In the genomic region with DNA sequence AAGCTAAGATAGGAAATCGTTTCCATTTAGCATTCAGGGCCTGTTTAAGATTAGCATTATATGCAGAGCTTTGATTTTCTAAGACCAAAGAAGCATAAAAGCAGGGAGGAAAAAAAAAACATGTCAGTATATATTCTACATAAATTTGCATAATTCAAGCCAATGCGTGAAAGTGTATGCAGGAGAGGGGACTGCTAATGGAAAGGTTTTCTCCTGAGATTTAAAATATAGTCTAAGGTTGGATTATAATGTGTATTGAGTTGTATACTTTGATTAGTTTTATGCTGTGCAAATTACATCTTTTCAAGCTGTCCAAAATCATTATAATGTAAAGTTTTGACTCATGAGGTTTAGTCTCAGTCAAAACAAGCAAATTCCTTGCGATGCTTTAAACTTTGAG, we compare ENCODE assay signal across 24 mouse cellular contexts. TPM values are rescaled to one million over a fixed set of nuclear protein-coding genes. Genes with fewer than 3 reads are reported as not detected.
DNase-seq lines count a peak whose midpoint lies in the region; ATAC-seq and TF ChIP-seq lines count a peak whose summit lies in the region.
"Had no signal": no experiment of that assay in that cellular context is flagged by ENCODE, and none has a peak within 500 bp of the region (broad histone marks: within the 10 kb centered on the region; RNA-seq: fewer than 3 reads in every experiment).

No protein-coding gene starts in this region.

- H3K9ac ChIP-seq in forebrain, embryonic 13.5 days: no peak overlapping the region
- no peak overlapping the region for H3K9ac ChIP-seq in forebrain, postnatal 0 days
- H3K9ac ChIP-seq in forebrain, embryonic 15.5 days (replicated peaks): no peak overlapping the region
- H3K9ac ChIP-seq in forebrain, embryonic 12.5 days: no peak overlapping the region
- no peak overlapping the region for H3K9ac ChIP-seq in midbrain, embryonic 16.5 days (ENCODE audit: low read depth, low read length)
- H3K9ac ChIP-seq in midbrain, embryonic 11.5 days (ENCODE audit: low read length): no peak overlapping the region
- H3K9ac ChIP-seq: embryonic facial prominence, embryonic 12.5 days had no signal

- H3K27ac ChIP-seq in forebrain, embryonic 13.5 days: no peak overlapping the region
- H3K27ac ChIP-seq in forebrain, postnatal 0 days (ENCODE audit: low read depth, low read length): no peak overlapping the region
- H3K27ac ChIP-seq in forebrain, embryonic 15.5 days (replicated peaks): no peak overlapping the region
- no peak overlapping the region for H3K27ac ChIP-seq in forebrain, embryonic 12.5 days
- H3K27ac ChIP-seq in midbrain, embryonic 16.5 days (ENCODE audit: low read length): no peak overlapping the region
- H3K27ac ChIP-seq in midbrain, embryonic 11.5 days (ENCODE audit: low read depth, low read length): no peak overlapping the region
- H3K27ac ChIP-seq: embryonic facial prominence, embryonic 10.5 days; embryonic facial prominence, embryonic 12.5 days had no signal

- ATAC-seq in forebrain, embryonic 13.5 days: 0 out of 2 replicates have a peak, but pooled peaks have one; percentile 55
- no peak for ATAC-seq in forebrain, postnatal 0 days
- ATAC-seq in forebrain, embryonic 15.5 days (replicated peaks): peak; percentile 38; the same call in 1 of the 2 replicates
- no peak for ATAC-seq in forebrain, embryonic 12.5 days (ENCODE audit: low FRiP score)
- ATAC-seq in frontal cortex, adult (ENCODE audit: low TSS enrichment): peak; percentile 41; the same call in 1 of the 2 replicates
- peak; percentile 58; the same call in 1 of the 2 replicates for ATAC-seq in midbrain, embryonic 16.5 days
- no peak for ATAC-seq in midbrain, embryonic 11.5 days (ENCODE audit: low FRiP score)
- ATAC-seq: activated CD4-positive, CD25-positive, alpha-beta regulatory T cell, adult 4 months; CD4-positive, CD25-positive, alpha-beta regulatory T cell, adult 4 months; Patski had no signal

- DNase-seq in forebrain, postnatal 0 days: no peak
- no peak for DNase-seq in frontal cortex, postnatal 36 days (ENCODE audit: low spot score in 2 of 2)
- no peak for DNase-seq in midbrain, embryonic 11.5 days (ENCODE audit: low spot score, missing footprints)
- DNase-seq: adrenal gland, adult 8-10 months; adrenal gland, postnatal 14 days; adrenal gland, postnatal 36 days; B cell, adult 2 months; cerebellum, adult 11-12 months; cerebellum, adult 2 months; cerebellum, adult 9-10 months; cerebellum, postnatal 10 days; cerebellum, postnatal 25 days had no signal

- 0 out of 2 replicates have a peak, but pooled peaks cover 3% of the 10 kb centered on the region for H3K4me1 ChIP-seq in forebrain, embryonic 13.5 days
- H3K4me1 ChIP-seq in forebrain, postnatal 0 days (ENCODE audit: insufficient read depth): no peaks in the 10 kb centered on the region
- no peaks in the 10 kb centered on the region for H3K4me1 ChIP-seq in forebrain, embryonic 15.5 days
- no peaks in the 10 kb centered on the region for H3K4me1 ChIP-seq in forebrain, embryonic 12.5 days
- no peaks in the 10 kb centered on the region; the same call in 1 of the 2 replicates for H3K4me1 ChIP-seq in midbrain, embryonic 16.5 days (ENCODE audit: control insufficient read depth, insufficient read depth, low read length)
- no peaks in the 10 kb centered on the region for H3K4me1 ChIP-seq in midbrain, embryonic 11.5 days (ENCODE audit: control insufficient read depth, insufficient read depth, low read length)
- H3K4me1 ChIP-seq: embryonic facial prominence, embryonic 10.5 days; embryonic facial prominence, embryonic 12.5 days had no signal

- no peak for TF ChIP-seq CTCF in forebrain, postnatal 0 days (IDR thresholded peaks at IDR 0.05; ENCODE audit: low read depth)

- no peaks in the 10 kb centered on the region for H3K27me3 ChIP-seq in forebrain, embryonic 13.5 days
- no peaks in the 10 kb centered on the region for H3K27me3 ChIP-seq in forebrain, postnatal 0 days (ENCODE audit: insufficient read depth, low read length)
- no peaks in the 10 kb centered on the region for H3K27me3 ChIP-seq in forebrain, embryonic 15.5 days
- H3K27me3 ChIP-seq in forebrain, embryonic 12.5 days: no peaks in the 10 kb centered on the region
- H3K27me3 ChIP-seq in midbrain, embryonic 16.5 days (ENCODE audit: control insufficient read depth, insufficient read depth, low read depth, low read length): no peaks in the 10 kb centered on the region
- no peaks in the 10 kb centered on the region for H3K27me3 ChIP-seq in midbrain, embryonic 11.5 days (ENCODE audit: control insufficient read depth, insufficient read depth, low read length)
- H3K27me3 ChIP-seq: CH12.LX; embryonic facial prominence, embryonic 12.5 days; Patski had no signal

- 62% methylated on average over 3 of the region's 3 CpGs for WGBS in forebrain, embryonic 13.5 days
- 30% methylated on average over 3 of the region's 3 CpGs for WGBS in forebrain, postnatal 0 days
- 42% methylated on average over 3 of the region's 3 CpGs for WGBS in forebrain, embryonic 15.5 days
- 74% methylated on average over 3 of the region's 3 CpGs for WGBS in forebrain, embryonic 12.5 days
- WGBS in midbrain, embryonic 16.5 days: 39% methylated on average over 3 of the region's 3 CpGs
- 81% methylated on average over 3 of the region's 3 CpGs for WGBS in midbrain, embryonic 11.5 days

- no peak overlapping the region for H3K4me3 ChIP-seq in forebrain, embryonic 13.5 days
- H3K4me3 ChIP-seq in forebrain, postnatal 0 days (ENCODE audit: low read depth, low read length): no peak overlapping the region
- H3K4me3 ChIP-seq in forebrain, embryonic 15.5 days: no peak overlapping the region
- no peak overlapping the region for H3K4me3 ChIP-seq in forebrain, embryonic 12.5 days (replicated peaks)
- no peak overlapping the region for H3K4me3 ChIP-seq in midbrain, embryonic 16.5 days (ENCODE audit: low read depth, low read length)
- no peak overlapping the region for H3K4me3 ChIP-seq in midbrain, embryonic 11.5 days (ENCODE audit: low read depth, low read length)
- H3K4me3 ChIP-seq: embryonic facial prominence, embryonic 10.5 days; embryonic facial prominence, embryonic 12.5 days had no signal

- no peak overlapping the region for H3K4me2 ChIP-seq in forebrain, embryonic 13.5 days
- H3K4me2 ChIP-seq in forebrain, postnatal 0 days (ENCODE audit: low read depth): no peak overlapping the region
- no peak overlapping the region for H3K4me2 ChIP-seq in forebrain, embryonic 15.5 days (replicated peaks)
- no peak overlapping the region for H3K4me2 ChIP-seq in forebrain, embryonic 12.5 days
- H3K4me2 ChIP-seq in midbrain, embryonic 16.5 days (ENCODE audit: low read length): no peak overlapping the region
- H3K4me2 ChIP-seq in midbrain, embryonic 11.5 days: no peak overlapping the region
- H3K4me2 ChIP-seq: embryonic facial prominence, embryonic 12.5 days had no signal

- no peaks in the 10 kb centered on the region for H3K36me3 ChIP-seq in forebrain, embryonic 13.5 days (ENCODE audit: poor library complexity, severe bottlenecking)
- no peaks in the 10 kb centered on the region for H3K36me3 ChIP-seq in forebrain, postnatal 0 days (ENCODE audit: insufficient read depth)
- no peaks in the 10 kb centered on the region for H3K36me3 ChIP-seq in forebrain, embryonic 15.5 days
- H3K36me3 ChIP-seq in forebrain, embryonic 12.5 days (replicated peaks): no peaks in the 10 kb centered on the region
- H3K36me3 ChIP-seq in midbrain, embryonic 16.5 days (ENCODE audit: control insufficient read depth, insufficient read depth, low read length): no peaks in the 10 kb centered on the region
- no peaks in the 10 kb centered on the region for H3K36me3 ChIP-seq in midbrain, embryonic 11.5 days (ENCODE audit: control insufficient read depth, insufficient read depth, low read length)
- H3K36me3 ChIP-seq: embryonic facial prominence, embryonic 10.5 days; embryonic facial prominence, embryonic 12.5 days; G1E had no signal

- no peaks in the 10 kb centered on the region for H3K9me3 ChIP-seq in forebrain, embryonic 13.5 days (replicated peaks)
- H3K9me3 ChIP-seq in forebrain, postnatal 0 days (ENCODE audit: low read length): no peaks in the 10 kb centered on the region
- H3K9me3 ChIP-seq in forebrain, embryonic 15.5 days: no peaks in the 10 kb centered on the region
- H3K9me3 ChIP-seq in forebrain, embryonic 12.5 days: no peaks in the 10 kb centered on the region
- H3K9me3 ChIP-seq in midbrain, embryonic 16.5 days (replicated peaks; ENCODE audit: control insufficient read depth, low read length, poor library complexity, severe bottlenecking): no peaks in the 10 kb centered on the region
- no peaks in the 10 kb centered on the region for H3K9me3 ChIP-seq in midbrain, embryonic 11.5 days (ENCODE audit: control insufficient read depth, low read length)
- H3K9me3 ChIP-seq: embryonic facial prominence, embryonic 10.5 days; embryonic facial prominence, embryonic 12.5 days; G1E had no signal

RNA-seq across cellular contexts. Expression of gene Cc2d2a, which starts 58.6 kb away (rescaled TPM):
- polyA plus RNA-seq in forebrain, embryonic 13.5 days (2015; fragmentation: Nextera tagmentation; extraction: Ambion mirVana): 8.7 and 10.0 TPM in 2 replicates
- 9.4 and 10.2 TPM in 2 replicates for total RNA-seq in forebrain, postnatal 0 days (2014; rRNA removed)
- 3.2 and 5.6 TPM in 2 replicates for polyA plus RNA-seq in forebrain, postnatal 0 days (2015; fragmentation: Nextera tagmentation; extraction: Ambion mirVana)
- 7.5 and 7.9 TPM in 2 replicates for polyA plus RNA-seq in forebrain, embryonic 15.5 days (2015; fragmentation: Nextera tagmentation; extraction: Ambion mirVana)
- 9.6 and 10.5 TPM in 2 replicates for polyA plus RNA-seq in forebrain, embryonic 12.5 days (2016; fragmentation: Nextera tagmentation; extraction: Ambion mirVana)
- polyA plus RNA-seq in midbrain, embryonic 16.5 days (2015; fragmentation: Nextera tagmentation; extraction: Ambion mirVana): 7.1 and 9.4 TPM in 2 replicates
- polyA plus RNA-seq in midbrain, embryonic 11.5 days (2014; fragmentation: Nextera tagmentation; extraction: Ambion mirVana): 7.7 and 10.9 TPM in 2 replicates
- total RNA-seq: G1E had no signal
- polyA plus RNA-seq: G1E had no signal

Comparison
In these comparisons a context has a peak if more than half of its experiments do, and no peak if none do; other contexts are left out.
1. ATAC-seq: peak in forebrain, embryonic 13.5 days (single experiment), forebrain, embryonic 15.5 days (single experiment), frontal cortex, adult (single experiment) and midbrain, embryonic 16.5 days (single experiment); none in forebrain, postnatal 0 days (single experiment), forebrain, embryonic 12.5 days (single experiment) and midbrain, embryonic 11.5 days (single experiment).